Mouse (Mus musculus) testis, postnatal 10 days (tissue): ENCODE results near the gene Prkar1b.

Source experiments
- DNase-seq: peaks from one replicate; pipeline ENCODE4 v3.0.0; 2021; ENCODE audit warnings: low spot score

Prkar1b gene

GRCm38 (mm10) chr5:138997171-138997788 is 152.5 kb downstream of the Prkar1b start, which contains the start of gene Pdgfa:
Gene Pdgfa (minus strand): TSS chr5:138997370.
- peak; percentile 79 for DNase-seq

GRCm38 (mm10) chr5:138996322-138997073 is 153.3 kb downstream of the Prkar1b start:
- DNase-seq = peak; percentile 75

- peak; percentile 77 for DNase-seq
Measured at GRCm38 (mm10) chr5:138995721-138996311, 154.0 kb downstream of the Prkar1b start.

- DNase-seq = peak; percentile 80
Measured at GRCm38 (mm10) chr5:138994786-138995720, 154.7 kb downstream of the Prkar1b start.

GRCm38 (mm10) chr5:138994108-138994785 is 155.6 kb downstream of the Prkar1b start:
- no peak for DNase-seq

GRCm38 (mm10) chr5:138993371-138994107 is 156.3 kb downstream of the Prkar1b start:
- DNase-seq = no peak

- no peak for DNase-seq
Measured at GRCm38 (mm10) chr5:138992611-138993370, 157.0 kb downstream of the Prkar1b start.

- DNase-seq = no peak
Measured at GRCm38 (mm10) chr5:138991734-138992133, 158.1 kb downstream of the Prkar1b start.

- DNase-seq = peak; percentile 63
Measured at GRCm38 (mm10) chr5:138990659-138991380, 159.0 kb downstream of the Prkar1b start.

- DNase-seq = no peak
Measured at GRCm38 (mm10) chr5:138989567-138989966, 160.2 kb downstream of the Prkar1b start.

- no peak for DNase-seq
Measured at GRCm38 (mm10) chr5:138988764-138989163, 161.0 kb downstream of the Prkar1b start.

- DNase-seq = no peak
Measured at GRCm38 (mm10) chr5:138987994-138988393, 161.8 kb downstream of the Prkar1b start.

GRCm38 (mm10) chr5:138981921-138982320 is 167.9 kb downstream of the Prkar1b start:
- no peak for DNase-seq

- no peak for DNase-seq
Measured at GRCm38 (mm10) chr5:138980608-138981007, 169.2 kb downstream of the Prkar1b start.

- no peak for DNase-seq
Measured at GRCm38 (mm10) chr5:138979840-138980239, 170.0 kb downstream of the Prkar1b start.

GRCm38 (mm10) chr5:138977759-138978158 is 172.0 kb downstream of the Prkar1b start:
- no peak for DNase-seq

- DNase-seq = no peak
Measured at GRCm38 (mm10) chr5:138974911-138975485, 174.8 kb downstream of the Prkar1b start.

- no peak for DNase-seq
Measured at GRCm38 (mm10) chr5:138973480-138973879, 176.3 kb downstream of the Prkar1b start.

GRCm38 (mm10) chr5:138971405-138971804 is 178.4 kb downstream of the Prkar1b start:
- no peak for DNase-seq
